Mouse (Mus musculus) forebrain, postnatal 0 days (tissue): Measurements from ENCODE around the gene Cc2d2b. TPM values are rescaled to one million over a fixed set of nuclear protein-coding genes. Genes with fewer than 3 reads are reported as not detected.

Source experiments
- ATAC-seq: fragments of 200-750 bp; cut with Nextera tagmentation; 2 replicates; pipeline ENCODE4 v1.8.0; 2017; ENCODE audit warnings: mild to moderate bottlenecking, moderate library complexity
- DNase-seq: peaks from one replicate; pipeline ENCODE4 v3.0.0-alpha.2; 2015
- H3K27ac ChIP-seq: fragments of 300-500 bp; sonication (generic); 2 replicates; pipeline ENCODE4 v1.5.1; 2014; ENCODE audit warnings: low read depth, mild to moderate bottlenecking, antibody characterized with exemption, low read length, moderate library complexity, mixed read lengths
- H3K27me3 ChIP-seq: fragments of 300-500 bp; sonication (generic); 2 replicates; pipeline ENCODE4 v1.6.1; 2014; ENCODE audit warnings: mild to moderate bottlenecking, low read length, mixed read lengths; ENCODE audit not compliant: insufficient read depth
- H3K36me3 ChIP-seq: fragments of 300-500 bp; sonication (generic); 2 replicates; pipeline ENCODE4 v1.6.1; 2014; ENCODE audit warnings: mild to moderate bottlenecking, moderate library complexity; ENCODE audit not compliant: insufficient read depth
- H3K4me1 ChIP-seq: fragments of 300-500 bp; sonication (generic); 2 replicates; pipeline ENCODE4 v1.6.1; 2014; ENCODE audit warnings: antibody characterized with exemption; ENCODE audit not compliant: insufficient read depth
- H3K4me2 ChIP-seq: fragments of 300-500 bp; sonication (generic); 2 replicates; pipeline ENCODE4 v1.6.1; 2014; ENCODE audit warnings: low read depth, mild to moderate bottlenecking, moderate library complexity
- H3K4me3 ChIP-seq: fragments of 300-500 bp; sonication (generic); 2 replicates; pipeline ENCODE4 v1.5.1; 2014; ENCODE audit warnings: low read depth, low read length, mixed read lengths
- H3K9ac ChIP-seq: fragments of 300-500 bp; sonication (generic); 2 replicates; pipeline ENCODE4 v1.6.1; 2014; ENCODE audit warnings: mild to moderate bottlenecking
- H3K9me3 ChIP-seq: fragments of 300-500 bp; sonication (generic); 2 replicates; pipeline ENCODE4 v1.6.1; 2016; ENCODE audit warnings: low read length
- CTCF ChIP-seq: sonication (generic); IDR thresholded peaks from 2 replicates; pipeline ENCODE4 v1.5.1; 2016; ENCODE audit warnings: antibody characterized with exemption, control low read depth, low read depth
- WGBS: fragments of 180-500 bp; shearing (Covaris S2); extraction: QIAGEN DNeasy Blood & Tissue Kit; methylation state at CpG from one replicate; pipeline ENCODE4 v1.1.7; 2014; 5-methylcytosine and 5-hydroxymethylcytosine counted together
- polyA plus RNA-seq: library from polyadenylated mRNA; unstranded; fragments of >200 nt; fragmentation: Nextera tagmentation; extraction: Ambion mirVana; gene quantifications from 2 replicates; pipeline ENCODE4 v1.2.1, GENCODE M21; 2015
- total RNA-seq: library from RNA; depleted of rRNA; stranded (reverse); fragments of >200 nt; gene quantifications from 2 replicates; pipeline ENCODE4 v1.2.3, GENCODE M21; 2014

Cc2d2b gene
- total and polyA plus RNA-seq, 2 experiments from 2014 or later, result 0.24 to 0.38 TPM

- no peak overlapping the region for H3K4me2 ChIP-seq
- H3K36me3 ChIP-seq, result no peaks in the 10 kb centered on the region
- H3K4me1 ChIP-seq, result peaks cover 13% of the 10 kb centered on the region; the same call in 1 of the 2 replicates
- DNase-seq (peak; percentile 25), ATAC-seq (no peak)
- 0 out of 2 replicates have a peak overlapping the region, but pooled peaks have one; percentile 0 for H3K27ac ChIP-seq
- H3K27me3 ChIP-seq, result no peaks in the 10 kb centered on the region
- H3K4me3 ChIP-seq, result no peak overlapping the region
- H3K9ac ChIP-seq, result no peak overlapping the region
- no peak for TF ChIP-seq CTCF
- 62% methylated on average over 10 of the region's 10 CpGs for WGBS
- H3K9me3 ChIP-seq, result no peaks in the 10 kb centered on the region
Measured at GRCm38 (mm10) chr19:40733409-40733808, 15.1 kb upstream of the Cc2d2b start.

GRCm38 (mm10) chr19:40733849-40734248 is 14.7 kb upstream of the Cc2d2b start:
- DNase-seq (peak; percentile 34), ATAC-seq (peak; percentile 42)
- Histone ChIP-seq H3K9me3 (no peaks in the 10 kb centered on the region), H3K27me3 (no peaks in the 10 kb centered on the region), H3K4me3 (no peak overlapping the region), H3K4me1 (peaks cover 13% of the 10 kb centered on the region; the same call in 1 of the 2 replicates), H3K4me2 (no peak overlapping the region), H3K36me3 (no peaks in the 10 kb centered on the region), H3K9ac (no peak overlapping the region), H3K27ac (0 out of 2 replicates have a peak overlapping the region, but pooled peaks have one; percentile 0)
- 42% methylated on average over 4 of the region's 4 CpGs for WGBS
- no peak for TF ChIP-seq CTCF

DNA sequence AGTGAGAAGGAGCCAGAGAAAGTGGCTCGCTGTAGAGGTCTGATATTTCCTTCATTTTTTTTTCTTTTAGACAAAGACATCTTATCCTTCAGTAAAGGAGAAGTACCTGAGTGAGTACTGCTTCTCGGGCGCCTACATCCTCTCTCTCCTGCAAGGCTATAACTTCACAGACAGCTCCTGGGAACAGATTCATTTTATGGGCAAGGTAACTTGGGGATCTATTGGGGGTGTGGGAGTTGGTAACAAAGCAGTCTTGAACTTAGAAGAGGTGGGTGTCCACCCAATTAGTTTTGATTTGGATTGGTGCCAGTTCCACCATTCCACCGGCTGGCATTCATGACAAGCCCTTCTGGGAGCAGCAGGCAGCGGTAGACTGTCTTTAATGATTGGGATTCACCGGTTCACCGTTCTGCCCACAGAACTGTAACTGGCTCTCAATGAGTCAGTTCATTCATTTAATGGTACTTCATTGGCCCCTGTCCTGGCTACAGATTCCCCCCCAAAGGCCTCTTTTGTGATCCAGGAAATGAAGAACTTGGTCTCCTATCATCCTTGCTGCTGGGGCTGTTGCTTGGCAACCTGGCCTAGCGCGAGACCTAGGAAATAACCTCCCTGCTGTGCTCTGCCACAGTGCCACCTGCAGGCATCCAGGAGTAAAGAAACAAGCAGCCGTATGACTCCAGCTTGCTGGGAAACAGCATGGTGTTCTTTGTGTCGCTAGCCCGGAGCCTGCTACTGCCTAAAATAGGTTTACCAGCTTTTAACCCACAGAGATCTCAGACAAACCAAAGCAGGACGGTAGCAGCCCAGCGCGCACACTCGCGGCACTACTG is 11.7 kb upstream of the Cc2d2b start:
- Histone ChIP-seq H3K27ac (peak overlapping the region; percentile 88), H3K27me3 (no peaks in the 10 kb centered on the region), H3K9ac (peak overlapping the region; percentile 49), H3K4me3 (no peak overlapping the region), H3K4me2 (peak overlapping the region; percentile 37), H3K4me1 (peaks cover 13% of the 10 kb centered on the region; the same call in 1 of the 2 replicates), H3K36me3 (no peaks in the 10 kb centered on the region), H3K9me3 (no peaks in the 10 kb centered on the region)
- DNase-seq (peak; percentile 94), ATAC-seq (peak; percentile 97)
- TF ChIP-seq CTCF, result peak; percentile 90
- WGBS, result 11% methylated on average over 17 of the region's 17 CpGs

DNA sequence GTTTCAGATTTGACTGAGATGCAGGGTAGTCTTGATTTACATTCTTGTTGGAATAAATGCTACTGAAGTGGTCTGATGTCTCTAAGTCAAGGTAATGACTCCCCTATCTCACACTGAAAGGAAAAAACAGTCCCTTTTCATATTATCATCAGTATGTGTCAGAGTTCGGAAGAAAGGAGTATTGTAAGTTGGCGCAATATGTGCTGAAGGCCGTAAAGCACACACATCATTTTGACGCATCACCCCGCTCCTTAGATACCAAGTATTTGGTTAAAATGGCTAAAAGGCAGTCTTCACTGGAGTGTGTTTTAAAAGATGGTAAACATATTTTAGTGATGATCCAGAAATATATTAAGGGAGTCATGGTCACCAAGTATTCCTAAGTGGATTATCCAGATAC is 10.9 kb upstream of the Cc2d2b start:
- no peaks in the 10 kb centered on the region for H3K27me3 ChIP-seq
- H3K9ac ChIP-seq, result peak overlapping the region; percentile 49
- H3K4me3 ChIP-seq, result no peak overlapping the region
- no peak for DNase-seq
- H3K9me3 ChIP-seq, result no peaks in the 10 kb centered on the region
- H3K4me1 ChIP-seq, result peaks cover 13% of the 10 kb centered on the region; the same call in 1 of the 2 replicates
- no peak for TF ChIP-seq CTCF
- no peaks in the 10 kb centered on the region for H3K36me3 ChIP-seq
- H3K27ac ChIP-seq, result peak overlapping the region; percentile 88
- ATAC-seq, result peak; percentile 62
- 60% methylated on average over 5 of the region's 5 CpGs for WGBS
- H3K4me2 ChIP-seq, result peak overlapping the region; percentile 37

DNA sequence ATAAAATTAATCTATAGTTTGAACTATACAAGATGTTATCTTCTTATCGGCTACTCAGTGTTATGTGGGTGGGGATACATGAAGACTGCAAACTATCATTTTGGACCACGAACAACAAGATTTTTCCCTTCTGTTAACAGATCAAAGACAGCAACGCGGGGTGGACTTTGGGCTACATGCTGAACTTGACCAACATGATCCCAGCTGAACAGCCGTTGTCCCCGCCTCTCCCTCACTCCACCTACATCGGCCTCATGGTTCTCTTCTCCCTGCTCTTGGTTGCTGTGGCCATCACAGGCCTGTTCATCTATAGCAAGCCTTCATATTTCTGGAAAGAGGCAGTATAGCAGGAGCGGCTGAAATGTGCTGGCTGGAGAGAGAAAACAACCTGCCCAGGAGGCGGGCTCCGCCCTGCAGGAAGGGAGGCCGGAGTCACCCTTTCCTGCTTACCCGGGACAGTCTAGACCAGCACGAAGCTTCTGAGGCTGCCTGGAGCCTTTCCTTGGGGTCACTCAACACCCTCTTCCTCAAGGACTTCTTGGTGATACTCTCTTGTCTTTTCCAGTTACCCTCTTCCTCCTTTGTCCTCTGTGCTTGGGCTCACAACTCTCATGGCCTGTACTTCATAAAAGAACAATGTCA is 9.7 kb upstream of the Cc2d2b start:
- Histone ChIP-seq H3K4me3 (no peak overlapping the region), H3K4me2 (no peak overlapping the region), H3K9ac (no peak overlapping the region), H3K4me1 (peaks cover 13% of the 10 kb centered on the region; the same call in 1 of the 2 replicates), H3K9me3 (no peaks in the 10 kb centered on the region), H3K27ac (no peak overlapping the region), H3K27me3 (no peaks in the 10 kb centered on the region), H3K36me3 (no peaks in the 10 kb centered on the region)
- no peak for ATAC-seq
- no peak for DNase-seq
- TF ChIP-seq CTCF, result no peak
- WGBS, result 94% methylated on average over 13 of the region's 13 CpGs

GRCm38 (mm10) chr19:40746603-40747002 is 1.9 kb upstream of the Cc2d2b start:
- Histone ChIP-seq H3K27ac (no peak overlapping the region), H3K36me3 (no peaks in the 10 kb centered on the region), H3K9ac (no peak overlapping the region), H3K4me2 (no peak overlapping the region), H3K9me3 (no peaks in the 10 kb centered on the region), H3K27me3 (no peaks in the 10 kb centered on the region), H3K4me3 (no peak overlapping the region), H3K4me1 (no peaks in the 10 kb centered on the region)
- peak; percentile 72 for DNase-seq
- peak; percentile 91 for ATAC-seq
- WGBS, result 26% methylated on average over 4 of the region's 4 CpGs
- peak; percentile 49 for TF ChIP-seq CTCF

GRCm38 (mm10) chr19:40754311-40754710 is 5.8 kb downstream of the Cc2d2b start:
- Histone ChIP-seq H3K4me2 (no peak overlapping the region), H3K27me3 (no peaks in the 10 kb centered on the region), H3K4me3 (no peak overlapping the region), H3K36me3 (no peaks in the 10 kb centered on the region), H3K4me1 (no peaks in the 10 kb centered on the region), H3K27ac (no peak overlapping the region), H3K9me3 (no peaks in the 10 kb centered on the region), H3K9ac (no peak overlapping the region)
- 70% methylated on average over 2 of the region's 2 CpGs for WGBS
- ATAC-seq, result 0 out of 2 replicates have a peak, but pooled peaks have one; percentile 18
- peak; percentile 34 for DNase-seq
- TF ChIP-seq CTCF, result peak; percentile 58
